Mouse (Mus musculus): ENCODE results near the gene Vmn1r15.

GRCm38 (mm10) chr6:57278952-57279351 lies 21.2 kb downstream of the Vmn1r15 start:
- TF ChIP-seq CTCF (IDR thresholded peaks at IDR 0.05; ENCODE audit: low read depth, low read length) (no peak), POLR2A (IDR thresholded peaks at IDR 0.05; ENCODE audit: borderline replicate concordance, low read depth, low read length) (no peak)

All from bone marrow macrophage, adult 2 months (primary cell).